Comparison of ENCODE assay signal across 16 mouse cellular contexts in genomic region chr1:95367748-95368147, GRCm38 (mm10).
"Had no signal": no experiment of that assay in that cellular context is flagged by ENCODE, and none has a peak within 500 bp of the region (broad histone marks: within the 10 kb centered on the region; RNA-seq: fewer than 3 reads in every experiment).

No protein-coding gene starts in this region.

- H3K27me3 ChIP-seq: kidney, embryonic 15.5 days; midbrain, embryonic 12.5 days; midbrain, embryonic 15.5 days; neural tube, embryonic 13.5 days had no signal

- H3K4me3 ChIP-seq: kidney, embryonic 15.5 days; left cerebral cortex, adult 2 months; midbrain, embryonic 12.5 days; midbrain, embryonic 15.5 days; neural tube, embryonic 13.5 days had no signal

- H3K36me3 ChIP-seq: kidney, embryonic 15.5 days; midbrain, embryonic 12.5 days; midbrain, embryonic 15.5 days; neural tube, embryonic 13.5 days had no signal

- DNase-seq: kidney, adult 8-10 months; kidney, postnatal 10 days; kidney, postnatal 36 days; layer of hippocampus, postnatal 36 days; liver, postnatal 0 days; lung, embryonic 14.5 days; retina, postnatal 1 day; right cerebral cortex, postnatal 25 days; thymus, postnatal 25 days had no signal

- H3K4me2 ChIP-seq: kidney, embryonic 15.5 days; liver, embryonic 11.5 days; lung, embryonic 14.5 days; midbrain, embryonic 12.5 days; midbrain, embryonic 15.5 days; neural tube, embryonic 13.5 days had no signal

- ATAC-seq: liver, postnatal 0 days; lung, postnatal 0 days; midbrain, embryonic 15.5 days had no signal
